Mouse (Mus musculus) Muller cell, postnatal 12 days (primary cell): ENCODE results near the gene Stk24.

Experiments
- DNase-seq: peaks from one replicate; pipeline ENCODE4 v3.0.0-alpha.2; 2015; ENCODE audit errors: inconsistent ontology term

Stk24 gene

GRCm38 (mm10) chr14:121379116-121379826 is 540 bp downstream of the Stk24 start:
- DNase-seq: peak; percentile 89

GRCm38 (mm10) chr14:121378243-121379115 is 1.3 kb downstream of the Stk24 start:
- DNase-seq: peak; percentile 57

GRCm38 (mm10) chr14:121376566-121376965 is 3.2 kb downstream of the Stk24 start:
- DNase-seq: no peak

- no peak for DNase-seq
These were observed 5.9 kb downstream of the Stk24 start for GRCm38 (mm10) chr14:121373901-121374300.

GRCm38 (mm10) chr14:121373020-121373419 is 6.8 kb downstream of the Stk24 start:
- no peak for DNase-seq

- DNase-seq: peak; percentile 26
These were observed 7.6 kb downstream of the Stk24 start for GRCm38 (mm10) chr14:121371911-121372820.

GRCm38 (mm10) chr14:121369385-121369784 is 10.4 kb downstream of the Stk24 start:
- no peak for DNase-seq

GRCm38 (mm10) chr14:121368108-121368705 is 11.6 kb downstream of the Stk24 start:
- no peak for DNase-seq

- no peak for DNase-seq
These were observed 13.7 kb downstream of the Stk24 start for GRCm38 (mm10) chr14:121365991-121366728.

- DNase-seq: no peak
These were observed 14.4 kb downstream of the Stk24 start for GRCm38 (mm10) chr14:121365390-121365789.

- no peak for DNase-seq
These were observed 15.5 kb downstream of the Stk24 start for GRCm38 (mm10) chr14:121364282-121364681.

- peak; percentile 72 for DNase-seq
These were observed 18.3 kb downstream of the Stk24 start for GRCm38 (mm10) chr14:121361319-121362114.

- no peak for DNase-seq
These were observed 20.0 kb downstream of the Stk24 start for GRCm38 (mm10) chr14:121359850-121360249.

GRCm38 (mm10) chr14:121359015-121359414 is 20.8 kb downstream of the Stk24 start:
- no peak for DNase-seq

GRCm38 (mm10) chr14:121358327-121358726 is 21.5 kb downstream of the Stk24 start:
- DNase-seq: no peak

GRCm38 (mm10) chr14:121356336-121356862 is 23.4 kb downstream of the Stk24 start:
- no peak for DNase-seq

- DNase-seq: no peak
These were observed 24.1 kb downstream of the Stk24 start for GRCm38 (mm10) chr14:121355732-121356131.

GRCm38 (mm10) chr14:121353648-121354377 is 26.0 kb downstream of the Stk24 start:
- DNase-seq: no peak

GRCm38 (mm10) chr14:121352744-121353143 is 27.1 kb downstream of the Stk24 start:
- DNase-seq: no peak
